Mouse (Mus musculus) 3T3-L1 (cell line): ENCODE results near the gene Rsph14.

Source experiments
- DNase-seq: peaks from one replicate; pipeline ENCODE4 v3.0.0-alpha.2; 2015; ENCODE audit warnings: low read depth, low spot score

Gene Rsph14

DNA sequence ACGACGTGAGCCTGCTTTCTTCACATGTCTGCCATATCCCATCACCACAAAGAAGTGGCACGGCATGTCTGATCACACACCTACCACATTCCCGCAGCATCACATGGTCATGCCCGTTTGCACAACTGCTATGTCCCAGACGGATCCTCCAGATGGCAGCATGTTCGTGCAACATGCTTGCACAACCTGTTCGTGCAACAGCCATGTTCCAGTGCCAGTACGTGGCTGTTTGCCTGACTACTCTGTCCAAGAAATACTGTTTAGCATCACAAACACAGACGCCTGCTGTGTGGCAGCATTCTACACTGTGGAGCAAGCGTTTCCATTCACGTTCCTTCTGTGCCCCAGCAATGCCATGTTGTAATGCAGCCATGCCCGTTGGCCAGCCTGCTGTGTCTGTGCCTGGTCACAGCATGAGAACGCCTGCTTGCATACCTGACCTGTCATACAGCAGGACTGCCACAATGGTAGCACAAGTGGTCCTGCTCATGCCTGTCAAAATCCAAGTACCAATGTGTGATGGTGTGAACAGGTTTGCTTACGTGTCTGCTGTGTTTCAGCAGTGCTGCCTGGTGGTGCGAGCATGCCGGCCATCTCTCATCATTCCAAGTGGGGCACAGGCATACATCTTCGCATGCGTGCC lies 98.7 kb downstream of the Rsph14 start:
- DNase-seq = no peak

DNA sequence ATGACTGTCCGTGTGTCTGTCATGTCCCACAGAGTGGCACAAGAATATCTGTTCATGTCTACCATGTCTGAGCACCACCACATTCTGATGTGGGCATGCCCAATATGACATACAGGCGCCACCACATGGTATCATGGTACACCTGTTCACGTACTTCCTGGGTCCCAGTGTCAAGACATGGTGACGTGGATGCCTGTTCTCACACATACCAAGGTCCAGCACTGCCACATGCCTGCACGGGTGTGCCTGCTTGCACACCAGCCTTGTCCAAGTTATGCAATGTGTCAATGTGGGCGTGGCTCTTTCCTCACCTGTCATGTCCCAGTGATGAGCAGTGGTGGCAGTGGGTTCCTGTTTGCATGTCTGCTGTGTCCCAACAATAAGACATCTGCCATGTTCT lies 99.9 kb downstream of the Rsph14 start:
- no peak for DNase-seq

DNA sequence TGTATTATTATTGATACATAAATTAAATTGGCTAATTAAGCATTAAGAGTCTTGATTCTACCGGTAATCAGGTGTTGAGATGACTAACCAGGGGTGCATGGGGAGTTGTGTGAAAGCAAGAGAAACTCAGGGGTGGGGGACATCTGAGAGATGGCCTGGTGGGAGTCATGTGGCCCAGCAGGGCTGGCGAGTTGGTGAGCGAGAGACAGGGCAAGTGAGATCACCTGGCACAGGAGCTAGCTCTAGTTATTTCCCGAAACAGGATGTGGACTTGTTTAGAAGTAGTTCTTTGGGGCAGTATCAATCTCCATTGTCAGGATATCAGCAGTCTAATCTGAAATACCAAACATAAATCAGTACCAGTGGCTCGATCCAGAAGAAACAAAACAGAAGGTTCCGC lies 100.8 kb downstream of the Rsph14 start:
- no peak for DNase-seq

DNA sequence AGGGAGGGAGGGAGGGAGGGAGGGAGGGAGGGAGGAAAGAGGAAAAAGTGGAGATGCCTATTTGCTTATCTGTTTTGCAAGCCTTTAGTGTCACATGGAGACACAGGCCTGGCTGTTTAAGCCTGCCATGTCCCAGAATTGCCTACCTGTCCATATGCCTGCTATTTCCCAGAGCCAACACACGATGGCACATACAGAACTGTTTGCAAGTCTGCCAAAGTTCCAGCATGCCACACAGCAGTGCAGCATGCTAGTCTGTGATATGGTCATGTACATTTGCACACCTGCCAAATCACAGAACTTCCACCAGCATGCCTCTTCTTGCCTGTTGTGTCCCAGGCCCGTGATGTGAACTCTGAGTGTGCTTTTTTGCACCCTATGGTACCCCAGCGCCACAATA lies 101.8 kb downstream of the Rsph14 start:
- no peak for DNase-seq

DNA sequence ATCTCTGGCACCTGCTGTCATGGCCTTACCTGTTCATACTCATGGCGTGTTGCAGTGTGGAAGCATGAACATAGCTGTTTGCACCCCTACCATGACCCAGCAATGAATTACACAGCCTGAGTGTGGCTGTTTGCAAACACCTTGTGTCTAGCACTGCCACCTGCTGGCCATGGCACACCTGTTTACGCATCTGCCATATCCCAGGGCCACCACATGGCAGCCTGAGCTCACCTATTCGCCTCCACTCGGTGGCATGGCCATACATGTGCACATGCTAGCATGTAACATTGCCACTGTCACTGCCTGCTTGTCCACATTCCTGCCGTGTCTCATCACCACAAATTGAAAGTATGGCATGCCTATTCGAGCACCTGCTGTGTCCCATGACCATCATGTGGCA lies 102.8 kb downstream of the Rsph14 start:
- DNase-seq = peak; percentile 10

DNA sequence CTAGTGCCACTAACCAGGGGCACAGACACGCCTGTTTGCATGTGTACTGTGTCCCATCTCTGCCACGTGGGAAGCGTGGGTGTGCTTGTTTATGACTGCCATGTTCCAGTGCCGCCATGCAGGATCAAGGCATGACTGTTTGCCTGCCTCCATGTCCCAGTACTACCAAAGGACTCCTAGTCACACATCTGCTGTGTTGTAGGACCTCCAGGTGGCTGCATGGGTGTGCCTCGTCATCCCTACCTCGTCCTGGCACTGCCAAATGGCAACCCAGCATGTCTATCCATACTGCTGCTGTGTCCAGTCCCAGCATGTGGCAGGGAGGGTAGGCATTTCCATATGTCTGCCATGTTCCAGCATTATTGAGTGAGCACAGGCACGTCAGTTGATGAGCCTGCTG lies 104.1 kb downstream of the Rsph14 start:
- no peak for DNase-seq

DNA sequence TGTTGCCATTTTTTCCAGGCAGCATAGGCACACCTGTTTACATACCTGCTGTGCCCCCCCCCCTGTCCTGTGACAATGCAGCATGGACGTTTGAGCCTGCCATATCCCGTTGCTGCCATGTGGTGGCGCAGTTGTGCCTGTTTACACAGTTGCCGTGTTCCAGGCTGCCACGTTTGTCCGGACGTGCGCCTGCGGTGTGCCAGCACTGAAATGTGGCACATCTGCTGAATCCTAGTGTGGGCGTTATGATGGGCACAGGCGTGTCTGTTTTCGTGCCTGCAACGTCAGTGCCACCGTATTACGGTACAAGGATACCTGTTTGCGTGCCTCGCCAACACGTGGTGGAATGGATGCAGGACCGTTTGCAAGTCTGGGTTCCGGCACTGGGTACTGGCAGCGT lies 107.1 kb downstream of the Rsph14 start:
- DNase-seq = no peak

DNA sequence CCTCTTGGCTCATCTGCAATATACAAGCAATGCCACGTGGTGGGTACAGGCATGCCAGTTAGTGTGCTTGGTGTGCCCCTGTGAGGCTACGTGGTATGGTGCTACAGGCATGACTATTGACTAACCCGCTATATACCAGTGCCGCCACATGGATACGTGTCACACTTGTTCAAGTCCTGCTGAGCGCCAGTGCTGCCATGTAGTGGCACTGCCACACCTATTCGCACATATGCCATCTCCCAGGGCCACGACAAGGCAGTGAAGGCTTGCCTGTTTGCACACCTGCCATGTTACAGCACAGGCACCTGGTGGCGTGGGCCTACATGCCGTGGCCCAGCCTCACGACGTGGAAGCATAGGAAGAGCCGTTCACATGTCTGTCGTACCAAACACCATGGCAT lies 108.1 kb downstream of the Rsph14 start:
- DNase-seq = no peak

DNA sequence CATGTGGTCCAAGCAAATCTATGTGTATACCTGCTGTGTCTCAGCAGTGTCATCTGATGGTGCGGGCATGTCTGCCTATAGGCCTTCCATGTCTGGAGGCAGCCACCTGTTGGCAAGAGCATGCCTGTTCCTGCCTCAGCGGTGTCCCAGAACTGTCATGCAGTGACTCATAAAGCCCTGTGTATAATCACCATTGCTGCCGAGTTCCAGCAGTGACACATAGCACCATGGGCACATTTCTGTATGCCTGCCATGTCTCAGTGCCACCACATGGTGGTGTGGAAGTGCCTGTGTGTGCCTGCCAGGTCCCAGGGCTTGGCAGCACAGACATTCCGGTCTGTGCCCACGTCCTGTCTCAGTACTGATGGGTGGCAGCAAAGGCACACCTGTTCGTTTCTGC lies 109.6 kb downstream of the Rsph14 start:
- peak; percentile 35 for DNase-seq

DNA sequence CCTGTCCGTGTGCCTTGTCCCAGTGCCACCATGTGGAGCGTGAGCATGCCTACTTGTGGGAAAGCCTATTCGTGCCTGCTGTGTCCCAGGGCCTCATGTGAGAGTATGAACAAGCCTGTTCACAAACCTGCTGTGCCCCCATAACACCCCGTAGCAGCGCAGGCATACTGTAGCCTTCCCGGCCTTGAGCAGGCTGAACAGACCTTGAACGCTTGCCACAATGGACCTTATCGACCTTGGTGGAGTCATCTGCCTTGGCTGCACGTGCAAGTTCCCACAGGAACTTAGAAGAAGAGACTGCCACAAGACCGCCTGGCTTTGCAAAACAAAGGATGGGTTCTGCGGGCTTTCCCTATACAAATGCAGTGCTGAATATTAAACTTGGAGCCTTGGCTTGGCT lies 110.8 kb downstream of the Rsph14 start:
- no peak for DNase-seq

DNA sequence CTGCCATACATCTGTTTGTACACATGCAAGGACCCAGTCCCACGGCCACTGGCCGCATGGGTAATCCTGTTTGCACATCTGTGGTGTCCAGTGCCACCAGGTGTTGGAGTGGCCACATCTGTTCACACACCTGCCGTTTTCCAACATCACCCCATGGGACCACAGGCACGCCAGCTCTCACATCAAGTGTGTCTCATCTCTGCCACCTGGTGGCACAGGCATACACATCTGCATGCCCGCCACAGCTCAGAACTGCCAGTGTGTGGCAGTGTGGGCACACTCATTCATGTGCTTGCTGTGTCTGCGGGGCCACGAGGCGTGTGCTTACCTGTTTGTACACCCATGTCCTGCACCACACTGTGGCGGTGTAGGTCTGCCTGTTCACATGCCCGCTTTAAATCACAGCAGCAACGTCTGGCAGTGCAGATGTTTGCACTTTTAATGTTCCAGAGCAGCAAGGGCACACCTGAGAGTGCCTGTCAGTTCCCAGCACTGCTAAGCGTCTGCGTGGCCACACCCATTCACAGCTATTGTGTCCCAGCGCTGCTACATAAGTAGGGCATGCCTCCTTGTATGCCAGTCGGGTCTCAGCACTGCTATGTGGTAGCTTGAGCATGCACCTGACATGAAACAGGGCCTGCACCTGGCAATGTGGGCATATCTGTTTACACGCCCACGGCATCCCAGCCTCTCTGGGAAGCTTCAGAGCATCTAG lies 111.4 kb downstream of the Rsph14 start:
- DNase-seq = peak; percentile 63

DNA sequence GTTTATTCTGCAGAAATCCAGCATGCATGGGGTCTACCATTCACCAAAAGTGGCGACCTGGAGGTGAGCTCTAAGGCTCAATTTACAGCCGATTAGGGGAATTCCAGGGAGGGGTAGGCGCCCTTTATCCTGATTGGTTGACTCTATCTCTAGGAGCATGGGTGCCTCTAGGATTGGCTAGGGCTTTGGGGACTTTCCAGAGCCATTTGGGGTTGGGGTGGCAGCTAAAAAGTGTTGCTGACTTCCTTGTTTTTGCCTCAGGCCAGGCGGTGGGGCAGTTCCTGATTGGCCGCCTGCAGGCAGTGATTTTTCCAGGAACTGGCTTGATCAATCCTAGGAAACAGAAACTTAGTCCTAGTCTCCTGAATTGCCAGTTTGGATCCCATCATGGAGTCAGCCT lies 113.1 kb downstream of the Rsph14 start:
- DNase-seq = peak; percentile 9

DNA sequence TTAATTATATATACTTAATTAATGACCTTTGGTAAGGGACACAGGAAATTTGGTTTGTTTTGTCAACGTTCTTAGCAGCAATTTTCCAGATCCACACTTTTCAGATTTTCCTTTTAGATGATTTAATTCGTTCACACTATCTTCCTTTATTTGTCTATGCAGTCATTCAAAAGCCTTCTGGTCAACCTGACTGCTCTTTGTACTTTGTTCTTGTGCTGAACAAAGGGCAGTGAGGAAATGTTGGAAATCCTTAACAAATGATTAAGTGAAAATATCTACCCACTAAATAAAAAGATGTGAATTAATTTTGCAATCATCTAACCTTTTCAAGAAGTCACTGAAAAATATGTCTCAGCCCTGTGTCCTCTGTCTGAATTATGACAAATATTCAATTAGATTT lies 124.0 kb downstream of the Rsph14 start:
- DNase-seq = no peak
